Mouse (Mus musculus): ENCODE data around the gene Asb8.

The Asb8 gene

GRCm38 (mm10) chr15:98114852-98115778, 50.3 kb downstream of the Asb8 start:
- no peak for DNase-seq (ENCODE audit: low spot score)

GRCm38 (mm10) chr15:98114098-98114851, 51.1 kb downstream of the Asb8 start:
- no peak for DNase-seq (ENCODE audit: low spot score)

- DNase-seq (ENCODE audit: low spot score): no peak
Observed at GRCm38 (mm10) chr15:98111791-98112190, 53.6 kb downstream of the Asb8 start.

GRCm38 (mm10) chr15:98108297-98109152, 56.9 kb downstream of the Asb8 start:
- DNase-seq (ENCODE audit: low spot score): peak; percentile 85

- DNase-seq (ENCODE audit: low spot score): no peak
Observed at GRCm38 (mm10) chr15:98107703-98108296, 57.6 kb downstream of the Asb8 start.

GRCm38 (mm10) chr15:98107230-98107629, 58.2 kb downstream of the Asb8 start:
- DNase-seq (ENCODE audit: low spot score): no peak

GRCm38 (mm10) chr15:98106506-98106905, 58.9 kb downstream of the Asb8 start:
- DNase-seq (ENCODE audit: low spot score): no peak

- DNase-seq (ENCODE audit: low spot score): no peak
Observed at GRCm38 (mm10) chr15:98102401-98102800, 63.0 kb downstream of the Asb8 start.

- DNase-seq (ENCODE audit: low spot score): no peak
Observed at GRCm38 (mm10) chr15:98098519-98098918, 66.9 kb downstream of the Asb8 start.

GRCm38 (mm10) chr15:98096957-98097356, 68.5 kb downstream of the Asb8 start:
- DNase-seq (ENCODE audit: low spot score): no peak

- no peak for DNase-seq (ENCODE audit: low spot score)
Observed at GRCm38 (mm10) chr15:98094905-98095304, 70.5 kb downstream of the Asb8 start.

- peak; percentile 90 for DNase-seq (ENCODE audit: low spot score)
Observed at GRCm38 (mm10) chr15:98093121-98094011, 72.1 kb downstream of the Asb8 start, which contains the start of gene Senp1. TSS of gene Senp1 (minus strand) at chr15:98093744.

- DNase-seq (ENCODE audit: low spot score): no peak
Observed at GRCm38 (mm10) chr15:98092372-98093120, 72.9 kb downstream of the Asb8 start, which contains the start of gene Pfkm. TSS of gene Pfkm (plus strand) at chr15:98092589.

GRCm38 (mm10) chr15:98091841-98092240, 73.6 kb downstream of the Asb8 start:
- DNase-seq (ENCODE audit: low spot score): no peak

- DNase-seq (ENCODE audit: low spot score): no peak
Observed at GRCm38 (mm10) chr15:98089421-98090183, 75.8 kb downstream of the Asb8 start.

GRCm38 (mm10) chr15:98088889-98089288, 76.5 kb downstream of the Asb8 start:
- no peak for DNase-seq (ENCODE audit: low spot score)

Measured in layer of hippocampus, adult 11-12 months (tissue).